Mouse (Mus musculus) embryonic facial prominence, embryonic 11.5 days (tissue): ENCODE data around the gene Mtch2. TPM values are rescaled to one million over a fixed set of nuclear protein-coding genes. Genes with fewer than 3 reads are reported as not detected.

Experiments used
- ATAC-seq: fragments of 200-750 bp; cut with Nextera tagmentation; replicated peaks from 2 replicates; pipeline ENCODE4 v1.8.0; 2017; ENCODE audit warnings: low read depth; ENCODE audit not compliant: insufficient number of reproducible peaks, low FRiP score, low TSS enrichment
- DNase-seq: peaks from one replicate; pipeline ENCODE4 v3.0.0-alpha.2; 2015; ENCODE audit warnings: low spot score
- H3K27ac ChIP-seq: fragments of 300-500 bp; sonication (generic); replicated peaks from 2 replicates; pipeline ENCODE4 v1.5.1; 2014; ENCODE audit warnings: mild to moderate bottlenecking, low read depth, low read length, control low read depth
- H3K27me3 ChIP-seq: fragments of 300-500 bp; sonication (generic); 2 replicates; pipeline ENCODE4 v1.6.1; 2014; ENCODE audit warnings: mild to moderate bottlenecking, low read length, moderate library complexity, mixed read lengths; ENCODE audit not compliant: control insufficient read depth, insufficient read depth
- H3K36me3 ChIP-seq: fragments of 300-500 bp; sonication (generic); replicated peaks from 2 replicates; pipeline ENCODE4 v1.6.1; 2014; ENCODE audit warnings: low read depth, mild to moderate bottlenecking, low read length, moderate library complexity, mixed read lengths; ENCODE audit not compliant: control insufficient read depth, insufficient read depth
- H3K4me1 ChIP-seq: fragments of 300-500 bp; sonication (generic); 2 replicates; pipeline ENCODE4 v1.6.1; 2014; ENCODE audit warnings: low read length, mixed read lengths; ENCODE audit not compliant: control insufficient read depth, insufficient read depth
- H3K4me2 ChIP-seq: fragments of 300-500 bp; sonication (generic); 2 replicates; pipeline ENCODE4 v1.6.1; 2014; ENCODE audit warnings: low read depth, mild to moderate bottlenecking, control low read depth, low read length, moderate library complexity
- H3K4me3 ChIP-seq: fragments of 300-500 bp; sonication (generic); 2 replicates; pipeline ENCODE4 v1.5.1; 2014; ENCODE audit warnings: low read depth, low read length, control low read depth
- H3K9ac ChIP-seq: fragments of 300-500 bp; sonication (generic); replicated peaks from 2 replicates; pipeline ENCODE4 v1.6.1; 2014; ENCODE audit warnings: mild to moderate bottlenecking, control low read depth, low read length
- H3K9me3 ChIP-seq: fragments of 300-500 bp; sonication (generic); replicated peaks from 2 replicates; pipeline ENCODE4 v1.6.1; 2016; ENCODE audit warnings: mild to moderate bottlenecking, low read length, inconsistent platforms, mixed read lengths; ENCODE audit not compliant: control insufficient read depth
- WGBS: fragments of 180-500 bp; shearing (Covaris S2); extraction: QIAGEN DNeasy Blood & Tissue Kit; methylation state at CpG from one replicate; pipeline ENCODE4 v1.1.7; 2014; 5-methylcytosine and 5-hydroxymethylcytosine counted together
- polyA plus RNA-seq: library from polyadenylated mRNA; unstranded; fragments of >200 nt; fragmentation: Nextera tagmentation; extraction: Ambion mirVana; gene quantifications from 2 replicates; pipeline ENCODE4 v1.2.1, GENCODE M21; 2014

Gene Mtch2
- polyA plus RNA-seq, 1 experiment from 2014 or later = 239 TPM

DNA sequence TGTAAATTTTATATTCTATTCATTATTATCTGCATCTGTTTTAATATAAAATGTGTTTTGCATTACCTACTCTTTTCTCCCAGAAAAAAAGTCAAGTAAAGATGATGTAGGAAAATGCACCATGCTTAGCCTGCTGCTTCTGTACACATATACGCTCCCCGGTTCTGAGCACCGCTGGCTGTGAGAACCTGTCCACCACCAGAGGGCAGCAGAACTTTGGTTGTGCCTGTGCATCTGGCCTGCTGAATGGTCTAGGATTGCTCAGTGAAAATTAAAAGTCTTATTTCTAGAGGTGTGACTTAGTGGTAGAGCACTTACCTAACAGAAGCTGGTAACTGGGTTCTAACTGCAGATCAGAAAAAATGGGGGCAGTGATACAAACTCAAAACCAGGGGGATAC, 19.6 kb downstream of the Mtch2 start:
- H3K4me3 ChIP-seq = no peak overlapping the region
- H3K27me3 ChIP-seq = no peaks in the 10 kb centered on the region
- H3K9me3 ChIP-seq = no peaks in the 10 kb centered on the region
- H3K4me2 ChIP-seq = no peak overlapping the region
- no peak overlapping the region for H3K27ac ChIP-seq
- 36% methylated on average over 3 of the region's 3 CpGs for WGBS
- H3K9ac ChIP-seq = no peak overlapping the region
- peak; percentile 84 for ATAC-seq
- peak; percentile 89 for DNase-seq
- no peaks in the 10 kb centered on the region for H3K4me1 ChIP-seq
- peaks cover 2% of the 10 kb centered on the region for H3K36me3 ChIP-seq

DNA sequence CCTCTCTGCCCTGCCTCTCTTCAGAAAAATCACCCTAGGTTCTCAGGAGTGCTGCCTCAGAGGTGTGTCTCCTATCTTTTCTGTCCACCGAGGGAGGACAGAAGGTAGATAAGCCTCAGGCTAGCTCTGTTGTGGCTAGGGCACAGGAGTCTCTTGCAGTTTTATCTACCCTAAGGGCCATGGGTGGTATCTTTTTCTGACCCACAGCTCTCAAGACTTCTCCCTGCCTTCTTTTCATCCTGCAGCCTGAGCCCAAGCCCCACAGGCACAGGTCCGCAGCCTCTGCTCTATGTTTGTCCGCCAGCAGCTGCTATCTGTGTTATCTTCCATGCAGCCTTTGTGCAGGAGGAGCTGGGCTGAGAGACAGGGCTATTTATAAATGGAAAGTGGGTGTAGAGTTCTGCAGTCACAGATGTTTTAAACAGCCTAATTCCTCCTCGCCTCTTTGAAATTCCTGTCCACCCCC, 23.2 kb downstream of the Mtch2 start:
- Histone ChIP-seq H3K9me3 (no peaks in the 10 kb centered on the region), H3K27ac (peak overlapping the region; percentile 41), H3K4me2 (no peak overlapping the region), H3K4me3 (no peak overlapping the region), H3K9ac (no peak overlapping the region), H3K36me3 (peaks cover 2% of the 10 kb centered on the region), H3K27me3 (no peaks in the 10 kb centered on the region), H3K4me1 (no peaks in the 10 kb centered on the region)
- DNase-seq (no peak), ATAC-seq (no peak)
- 54% methylated on average over 4 of the region's 4 CpGs for WGBS

DNA sequence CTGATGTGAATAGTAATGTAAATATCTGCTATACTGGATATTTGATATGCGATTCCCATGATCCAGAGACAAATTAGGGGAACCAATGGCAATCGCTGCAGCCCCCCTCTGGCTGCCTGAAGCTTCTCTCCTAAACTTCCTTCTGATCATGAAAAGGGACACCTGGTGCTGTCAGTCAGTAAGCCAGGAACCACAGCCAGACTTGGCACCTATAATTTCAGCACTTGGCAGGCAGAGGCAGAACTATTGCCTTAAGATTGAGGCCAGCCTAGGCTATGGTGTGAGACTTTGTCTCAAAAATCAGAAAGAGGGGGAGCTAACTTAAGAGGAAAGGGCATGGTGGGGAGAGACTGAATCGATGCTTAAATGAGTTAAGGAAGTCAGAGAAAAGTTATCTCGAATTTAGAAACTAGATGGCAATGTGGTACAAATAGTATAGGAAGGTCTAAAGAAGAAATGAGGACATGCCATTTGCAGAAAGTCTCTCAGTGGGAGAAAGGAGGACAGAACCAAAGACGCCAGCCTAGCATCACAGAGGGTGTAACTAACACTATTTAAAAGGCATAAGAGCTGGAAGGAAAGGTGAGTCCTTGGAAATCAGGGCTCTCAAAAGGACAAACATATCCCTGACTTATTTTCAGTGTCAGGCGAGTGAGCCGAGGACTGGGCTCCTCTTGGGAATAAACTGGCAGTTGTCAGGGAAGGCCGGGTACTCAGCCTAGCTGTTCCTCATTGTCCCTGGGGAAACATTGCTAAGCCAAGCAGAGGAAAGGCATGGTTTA, 24.4 kb downstream of the Mtch2 start:
- Histone ChIP-seq H3K9ac (no peak overlapping the region), H3K4me2 (no peak overlapping the region), H3K27ac (no peak overlapping the region), H3K9me3 (no peaks in the 10 kb centered on the region), H3K36me3 (no peaks in the 10 kb centered on the region; the same call in 1 of the 2 replicates), H3K4me3 (no peak overlapping the region), H3K27me3 (no peaks in the 10 kb centered on the region), H3K4me1 (no peaks in the 10 kb centered on the region)
- ATAC-seq = no peak
- WGBS = 65% methylated on average over 8 of the region's 8 CpGs
- DNase-seq = no peak

GRCm38 (mm10) chr2:90874025-90874424, 27.1 kb downstream of the Mtch2 start:
- no peaks in the 10 kb centered on the region for H3K4me1 ChIP-seq
- no peaks in the 10 kb centered on the region for H3K27me3 ChIP-seq
- 67% methylated on average over 1 of the region's 1 CpGs for WGBS

DNA sequence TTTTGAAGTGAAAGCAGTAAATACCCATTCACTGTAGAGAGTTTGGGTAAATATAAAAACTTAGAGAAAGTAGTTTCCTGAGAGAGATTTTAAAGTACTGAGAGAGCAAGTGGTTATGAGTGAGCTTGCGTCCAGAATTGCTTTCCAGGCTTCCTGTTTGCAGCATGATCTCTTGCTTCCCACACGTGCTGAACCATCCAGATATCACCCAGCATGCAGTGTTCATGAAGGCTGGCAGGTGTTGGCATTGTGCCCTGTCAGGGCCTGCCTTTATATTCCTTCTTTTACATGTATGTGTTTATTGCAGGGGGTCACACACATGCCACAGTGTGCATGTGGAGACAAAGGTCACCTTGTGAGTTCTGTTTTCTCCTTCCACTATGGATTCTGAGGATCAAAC, 28.3 kb downstream of the Mtch2 start:
- no peaks in the 10 kb centered on the region for H3K4me1 ChIP-seq
- WGBS = 78% methylated on average over 2 of the region's 2 CpGs
- no peaks in the 10 kb centered on the region for H3K9me3 ChIP-seq
- H3K9ac ChIP-seq = no peak overlapping the region
- H3K36me3 ChIP-seq = no peaks in the 10 kb centered on the region
- H3K4me2 ChIP-seq = no peak overlapping the region
- DNase-seq (no peak), ATAC-seq (no peak)
- H3K4me3 ChIP-seq = no peak overlapping the region
- no peaks in the 10 kb centered on the region for H3K27me3 ChIP-seq
- H3K27ac ChIP-seq = no peak overlapping the region

More at GRCm38 (mm10) chr2:90874025-90874424, 27.1 kb downstream of the Mtch2 start:
- Histone ChIP-seq H3K4me2 (no peak overlapping the region), H3K9ac (no peak overlapping the region), H3K4me3 (no peak overlapping the region), H3K27ac (no peak overlapping the region), H3K36me3 (no peaks in the 10 kb centered on the region), H3K9me3 (no peaks in the 10 kb centered on the region)
- ATAC-seq (no peak), DNase-seq (no peak)

DNA sequence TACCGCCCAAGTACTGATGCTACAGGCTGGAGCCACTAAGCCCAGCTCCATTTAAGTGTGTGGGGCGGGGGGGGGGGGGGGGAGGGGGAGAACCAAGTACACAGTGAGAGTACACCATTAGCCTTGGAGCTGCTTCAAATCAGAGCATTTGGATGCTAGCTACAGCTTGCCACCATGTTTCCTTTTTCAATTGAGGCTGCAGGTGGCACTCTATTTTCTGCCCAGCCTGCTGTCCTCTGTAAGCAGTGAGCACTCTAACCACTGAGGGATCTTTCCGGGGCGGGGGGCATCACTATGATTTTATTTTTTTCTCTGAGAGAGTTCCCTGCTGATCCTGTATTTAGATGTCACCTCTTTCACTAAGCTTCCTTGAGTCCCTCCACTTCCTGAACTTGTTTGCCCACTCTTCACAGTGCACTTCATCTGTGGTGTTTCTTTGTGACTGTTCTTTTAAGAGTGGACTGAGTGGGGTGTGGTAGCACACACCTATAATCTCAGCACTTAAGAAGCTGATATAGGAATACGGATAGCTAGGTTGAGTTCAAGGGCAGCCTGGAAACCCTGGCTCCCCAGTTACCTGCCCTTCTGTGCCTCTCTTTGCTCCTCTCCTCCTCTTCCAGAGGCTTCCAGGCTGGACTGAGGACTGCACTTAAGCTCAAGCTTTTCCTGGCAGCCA, 30.8 kb downstream of the Mtch2 start:
- Histone ChIP-seq H3K4me3 (no peak overlapping the region), H3K27ac (no peak overlapping the region), H3K4me1 (no peaks in the 10 kb centered on the region), H3K9ac (no peak overlapping the region), H3K4me2 (no peak overlapping the region), H3K9me3 (no peaks in the 10 kb centered on the region), H3K36me3 (no peaks in the 10 kb centered on the region), H3K27me3 (no peaks in the 10 kb centered on the region)
- no peak for ATAC-seq
- WGBS = 76% methylated on average over 4 of the region's 5 CpGs
- no peak for DNase-seq

GRCm38 (mm10) chr2:90879419-90879818, 32.5 kb downstream of the Mtch2 start:
- H3K27me3 ChIP-seq = peaks cover under 1% of the 10 kb centered on the region; the same call in 1 of the 2 replicates
- DNase-seq (no peak), ATAC-seq (no peak)
- no peak overlapping the region for H3K4me2 ChIP-seq
- no peak overlapping the region for H3K9ac ChIP-seq
- no peaks in the 10 kb centered on the region for H3K9me3 ChIP-seq
- no peaks in the 10 kb centered on the region for H3K36me3 ChIP-seq
- no peaks in the 10 kb centered on the region for H3K4me1 ChIP-seq
- no peak overlapping the region for H3K4me3 ChIP-seq
- no peak overlapping the region for H3K27ac ChIP-seq

GRCm38 (mm10) chr2:90880144-90880785, 33.3 kb downstream of the Mtch2 start:
- ATAC-seq = no peak
- no peaks in the 10 kb centered on the region for H3K4me1 ChIP-seq

More at GRCm38 (mm10) chr2:90880144-90880785, 33.3 kb downstream of the Mtch2 start:
- no peak overlapping the region for H3K4me2 ChIP-seq
- WGBS = 14% methylated on average over 6 of the region's 6 CpGs
- H3K9ac ChIP-seq = no peak overlapping the region
- no peaks in the 10 kb centered on the region for H3K36me3 ChIP-seq
- DNase-seq = no peak
- H3K4me3 ChIP-seq = no peak overlapping the region
- no peaks in the 10 kb centered on the region for H3K9me3 ChIP-seq
- no peak overlapping the region for H3K27ac ChIP-seq
- peaks cover 3% of the 10 kb centered on the region for H3K27me3 ChIP-seq
